Mouse (Mus musculus) thymus, adult 2 months (tissue): ENCODE data around the gene Fgf2. TPM values are rescaled to one million over a fixed set of nuclear protein-coding genes. Genes with fewer than 3 reads are reported as not detected.

ENCODE experiments used
- DNase-seq: peaks from one replicate; pipeline ENCODE4 v3.0.0; 2021
- H3K27ac ChIP-seq: fragments of 200-500 bp; 2 replicates; pipeline ENCODE4 v1.5.1; 2012; ENCODE audit warnings: low read length, control low read depth; ENCODE audit not compliant: control insufficient read depth, insufficient read depth
- H3K27me3 ChIP-seq: fragments of 200-500 bp; 2 replicates; pipeline ENCODE4 v1.6.1; 2012; ENCODE audit warnings: mild to moderate bottlenecking, low read length, moderate library complexity, mixed read lengths; ENCODE audit not compliant: control insufficient read depth, insufficient read depth
- H3K36me3 ChIP-seq: fragments of 200-500 bp; 2 replicates; pipeline ENCODE4 v1.6.1; 2012; ENCODE audit warnings: mild to moderate bottlenecking, low read length, moderate library complexity; ENCODE audit not compliant: control insufficient read depth, insufficient read depth
- H3K4me1 ChIP-seq: fragments of 200-500 bp; replicated peaks from 2 replicates; pipeline ENCODE4 v1.6.1; 2012; ENCODE audit warnings: low read length; ENCODE audit not compliant: control insufficient read depth, insufficient read depth
- H3K4me3 ChIP-seq: fragments of 200-500 bp; 2 replicates; pipeline ENCODE4 v1.5.1; 2012; ENCODE audit warnings: mild to moderate bottlenecking, low read length, control low read depth, moderate library complexity; ENCODE audit not compliant: control insufficient read depth, insufficient read depth
- CTCF ChIP-seq: fragments of 200-500 bp; IDR thresholded peaks from 2 replicates; pipeline ENCODE4 v1.5.1; 2012; ENCODE audit warnings: mild to moderate bottlenecking, control low read depth, low read length, moderate library complexity, borderline replicate concordance; ENCODE audit not compliant: control insufficient read depth, poor library complexity, insufficient read depth; ENCODE audit errors: extremely low read depth
- POLR2A ChIP-seq: fragments of 200-500 bp; IDR thresholded peaks from 2 replicates; pipeline ENCODE4 v1.6.1; 2012; ENCODE audit warnings: mild to moderate bottlenecking, low read length, control low read depth, moderate library complexity; ENCODE audit not compliant: control insufficient read depth, poor library complexity, insufficient read depth; ENCODE audit errors: extremely low read depth
- WGBS: fragments of 180-500 bp; shearing (Covaris S2); methylation state at CpG from one replicate; pipeline ENCODE4 v1.1.7; 2018; 5-methylcytosine and 5-hydroxymethylcytosine counted together
- polyA plus RNA-seq: library from polyadenylated mRNA; depleted of rRNA; stranded (reverse); fragments of >200 nt; gene quantifications from 2 replicates; pipeline ENCODE4 v1.2.3, GENCODE M21; 2012

Gene Fgf2
- polyA plus RNA-seq, 1 experiment, result 0.66 TPM

GRCm38 (mm10) chr3:37370407-37370806 lies 22.3 kb downstream of the Fgf2 start:
- H3K36me3 ChIP-seq, result no peaks in the 10 kb centered on the region
- no peaks in the 10 kb centered on the region for H3K27me3 ChIP-seq
- H3K4me3 ChIP-seq, result no peak overlapping the region
- TF ChIP-seq POLR2A, result no peak
- TF ChIP-seq CTCF, result no peak
- WGBS, result 29% methylated on average over 4 of the region's 4 CpGs
- H3K4me1 ChIP-seq, result no peaks in the 10 kb centered on the region
- H3K27ac ChIP-seq, result no peak overlapping the region
- no peak for DNase-seq

GRCm38 (mm10) chr3:37373712-37374111 lies 25.6 kb downstream of the Fgf2 start:
- no peak overlapping the region for H3K27ac ChIP-seq
- no peak for DNase-seq
- H3K27me3 ChIP-seq, result no peaks in the 10 kb centered on the region
- WGBS, result 94% methylated on average over 11 of the region's 11 CpGs
- H3K4me3 ChIP-seq, result no peak overlapping the region
- TF ChIP-seq POLR2A, result no peak
- no peak for TF ChIP-seq CTCF
- H3K4me1 ChIP-seq, result no peaks in the 10 kb centered on the region
- H3K36me3 ChIP-seq, result no peaks in the 10 kb centered on the region

GRCm38 (mm10) chr3:37377926-37378325 lies 29.8 kb downstream of the Fgf2 start:
- no peak for TF ChIP-seq POLR2A
- TF ChIP-seq CTCF, result no peak
- DNase-seq, result no peak
- H3K36me3 ChIP-seq, result no peaks in the 10 kb centered on the region
- H3K27me3 ChIP-seq, result no peaks in the 10 kb centered on the region
- no peaks in the 10 kb centered on the region for H3K4me1 ChIP-seq
- no peak overlapping the region for H3K4me3 ChIP-seq
- 96% methylated on average over 6 of the region's 6 CpGs for WGBS
- no peak overlapping the region for H3K27ac ChIP-seq

- no peaks in the 10 kb centered on the region for H3K27me3 ChIP-seq
- TF ChIP-seq CTCF (no peak), POLR2A (no peak)
- H3K4me1 ChIP-seq, result no peaks in the 10 kb centered on the region
- H3K27ac ChIP-seq, result no peak overlapping the region
- H3K36me3 ChIP-seq, result no peaks in the 10 kb centered on the region
- 91% methylated on average over 6 of the region's 6 CpGs for WGBS
- no peak overlapping the region for H3K4me3 ChIP-seq
- no peak for DNase-seq
Measured at GRCm38 (mm10) chr3:37378412-37378811, 30.3 kb downstream of the Fgf2 start.

- Histone ChIP-seq H3K36me3 (no peaks in the 10 kb centered on the region), H3K27ac (no peak overlapping the region), H3K4me3 (no peak overlapping the region), H3K27me3 (no peaks in the 10 kb centered on the region), H3K4me1 (no peaks in the 10 kb centered on the region)
- DNase-seq, result no peak
- WGBS, result 88% methylated on average over 14 of the region's 14 CpGs
- TF ChIP-seq POLR2A, result no peak
- no peak for TF ChIP-seq CTCF
Measured at GRCm38 (mm10) chr3:37379201-37379600, 31.1 kb downstream of the Fgf2 start.

- no peaks in the 10 kb centered on the region for H3K27me3 ChIP-seq
- H3K36me3 ChIP-seq, result no peaks in the 10 kb centered on the region
- H3K4me3 ChIP-seq, result no peak overlapping the region
- no peak for DNase-seq
- TF ChIP-seq CTCF (no peak), POLR2A (no peak)
- no peaks in the 10 kb centered on the region for H3K4me1 ChIP-seq
- 89% methylated on average over 18 of the region's 18 CpGs for WGBS
- H3K27ac ChIP-seq, result no peak overlapping the region
Measured at GRCm38 (mm10) chr3:37379930-37380881, 32.1 kb downstream of the Fgf2 start.

- no peak for DNase-seq
- H3K27me3 ChIP-seq, result no peaks in the 10 kb centered on the region
- H3K4me1 ChIP-seq, result no peaks in the 10 kb centered on the region
- H3K36me3 ChIP-seq, result no peaks in the 10 kb centered on the region
- 77% methylated on average over 6 of the region's 6 CpGs for WGBS
- TF ChIP-seq POLR2A (no peak), CTCF (no peak)
- H3K4me3 ChIP-seq, result no peak overlapping the region
- H3K27ac ChIP-seq, result no peak overlapping the region
Measured at GRCm38 (mm10) chr3:37381457-37381856, 33.3 kb downstream of the Fgf2 start.
